Mouse (Mus musculus) effector memory CD4-positive, alpha-beta T cell, adult 7 months (primary cell): ENCODE data around the gene D430041D05Rik. TPM values are rescaled to one million over a fixed set of nuclear protein-coding genes. Genes with fewer than 3 reads are reported as not detected.

ENCODE experiments used
- polyA plus RNA-seq: library from polyadenylated mRNA; unstranded; fragments of 100-300 nt; shearing (Covaris generic); gene quantifications from one replicate; pipeline ENCODE4 v1.2.1, GENCODE M21; 2017

D430041D05Rik gene
- 0.13 TPM for polyA plus RNA-seq

GRCm38 (mm10) chr2:104410963-104411545 lies at the start of gene D430041D05Rik:
Gene D430041D05Rik (minus strand): TSS chr2:104411013.

GRCm38 (mm10) chr2:104122505-104123378 lies 288.1 kb downstream of the D430041D05Rik start, which contains the start of gene A930018P22Rik:
Gene A930018P22Rik (plus strand): TSS chr2:104122769.

GRCm38 (mm10) chr2:104095741-104096213 lies 315.0 kb downstream of the D430041D05Rik start, which contains the start of gene Cd59a:
Gene Cd59a (plus strand): TSS chr2:104095801.

Other genes with a start within 250 kb of the D430041D05Rik start
- 34.6 TPM for gene Hipk3, start 83.4 kb upstream of the D430041D05Rik start, polyA plus RNA-seq
- gene Cstf3, start 179.5 kb upstream of the D430041D05Rik start, polyA plus RNA-seq, result 48.4 TPM